Mouse (Mus musculus) cerebellum, adult 2 months (tissue): ENCODE results near the gene Sf3b3. TPM values are rescaled to one million over a fixed set of nuclear protein-coding genes. Genes with fewer than 3 reads are reported as not detected.
A peak's percentile ranks its signal among the peaks of the same experiment; 100 is the strongest.

ENCODE experiments used
- DNase-seq, 2 experiments: peaks; one replicate each; pipeline ENCODE4 v3.0.0; 2021
- H3K27ac ChIP-seq: fragments of 200-500 bp; 2 replicates; pipeline ENCODE4 v1.5.1; 2012; ENCODE audit warnings: low read length, control low read depth, inconsistent platforms; ENCODE audit not compliant: insufficient read depth
- H3K27me3 ChIP-seq: fragments of 200-500 bp; 2 replicates; pipeline ENCODE4 v1.6.1; 2012; ENCODE audit warnings: inconsistent platforms, mild to moderate bottlenecking, low read length, moderate library complexity; ENCODE audit not compliant: control insufficient read depth, insufficient read depth
- H3K4me1 ChIP-seq: fragments of 200-500 bp; 2 replicates; pipeline ENCODE4 v1.6.1; 2011; ENCODE audit warnings: low read length; ENCODE audit not compliant: control insufficient read depth, insufficient read depth
- H3K4me3 ChIP-seq: fragments of 200-500 bp; replicated peaks from 2 replicates; pipeline ENCODE3; 2011; ENCODE audit warnings: mild to moderate bottlenecking, low read depth, low read length, control low read depth; ENCODE audit not compliant: insufficient read depth
- CTCF ChIP-seq: fragments of 200-500 bp; IDR thresholded peaks from 2 replicates; pipeline ENCODE4 v1.5.1; 2011; ENCODE audit warnings: low read depth, mild to moderate bottlenecking, control low read depth, low read length, moderate library complexity, borderline replicate concordance; ENCODE audit not compliant: insufficient read depth
- POLR2A ChIP-seq: fragments of 200-500 bp; IDR thresholded peaks from 2 replicates; pipeline ENCODE4 v1.6.1; 2011; ENCODE audit warnings: low read length, control low read depth, borderline replicate concordance; ENCODE audit not compliant: insufficient read depth
- WGBS: fragments of 180-500 bp; shearing (Covaris S2); methylation state at CpG from one replicate; pipeline ENCODE4 v1.1.7; 2018; 5-methylcytosine and 5-hydroxymethylcytosine counted together
- polyA plus RNA-seq: library from polyadenylated mRNA; depleted of rRNA; stranded (reverse); fragments of >200 nt; gene quantifications from 2 replicates; pipeline ENCODE4 v1.2.3, GENCODE M21; 2012

Sf3b3 gene
- polyA plus RNA-seq, 1 experiment, result 44.5 TPM

DNA sequence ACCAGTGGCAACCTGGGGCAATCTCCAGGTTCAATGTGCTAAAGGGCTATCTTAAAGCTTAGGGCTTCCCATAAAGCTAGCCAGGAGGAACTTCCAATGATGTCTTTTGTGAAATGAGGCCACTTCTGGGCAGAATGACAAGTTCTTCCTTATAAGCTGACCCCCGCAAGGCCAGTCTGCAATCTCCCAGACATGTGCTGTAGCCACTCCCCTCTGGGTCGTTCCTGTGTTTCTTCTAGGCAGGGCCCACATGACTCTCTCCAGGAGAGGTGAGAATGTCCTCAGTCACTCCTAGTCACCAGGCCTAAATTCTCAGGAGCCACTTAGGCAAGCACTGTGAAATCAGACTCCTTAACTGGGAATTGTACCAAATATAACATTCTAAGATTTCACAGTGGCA is 36.8 kb downstream of the Sf3b3 start:
- TF ChIP-seq POLR2A, result no peak
- no peak for TF ChIP-seq CTCF
- WGBS, result 29% methylated on average over 2 of the region's 2 CpGs
- no peak for DNase-seq
- Histone ChIP-seq H3K4me3 (no peak overlapping the region), H3K27me3 (no peaks in the 10 kb centered on the region), H3K4me1 (no peaks in the 10 kb centered on the region), H3K27ac (no peak overlapping the region)

DNA sequence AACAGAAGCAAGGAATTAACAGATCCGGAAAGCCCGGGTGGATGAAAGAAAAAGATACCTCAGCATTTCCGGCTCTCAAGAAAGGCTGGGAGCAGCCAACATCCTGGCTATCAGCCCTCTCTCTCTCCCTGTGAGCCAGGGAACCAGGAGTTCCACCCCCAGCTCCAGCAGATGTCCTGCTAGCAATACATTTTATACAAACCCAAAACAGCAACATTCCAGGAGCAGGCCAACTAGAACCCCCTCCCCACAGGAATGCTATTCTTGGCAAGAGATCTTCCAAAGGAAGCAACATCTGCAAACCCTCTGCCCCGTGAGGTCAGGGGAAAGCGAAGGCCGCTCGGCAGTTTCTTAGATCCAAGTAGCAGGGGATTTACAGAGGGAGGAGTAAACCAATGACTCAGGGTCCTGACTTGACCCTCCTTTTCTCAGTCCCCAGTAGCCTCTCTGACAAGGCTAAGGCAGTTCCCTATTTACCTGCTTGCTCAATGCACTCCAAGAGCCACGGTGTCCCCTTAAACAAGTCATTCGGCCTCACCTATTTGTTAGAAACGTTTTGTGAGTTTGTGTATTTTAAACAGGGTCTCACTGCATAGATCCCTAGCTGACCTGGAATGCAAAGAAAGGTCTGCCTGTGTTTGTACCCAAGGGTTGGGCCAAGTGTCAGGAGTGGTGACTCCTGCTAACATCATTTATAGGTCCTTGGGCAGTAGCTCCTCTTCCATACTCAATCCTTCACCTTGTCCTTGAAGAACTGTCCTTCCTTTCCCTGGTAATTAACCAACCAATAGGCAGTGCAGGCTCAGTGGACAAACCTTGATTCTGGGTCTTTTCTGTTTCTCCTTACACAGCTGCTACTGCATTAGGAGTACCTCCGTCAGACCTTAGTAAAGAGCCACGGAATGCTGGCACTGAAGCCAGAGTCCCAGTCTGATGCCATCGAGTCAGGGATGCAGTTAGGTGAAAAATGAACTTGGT is 37.8 kb downstream of the Sf3b3 start:
- Histone ChIP-seq H3K4me1 (no peaks in the 10 kb centered on the region), H3K4me3 (no peak overlapping the region), H3K27me3 (no peaks in the 10 kb centered on the region), H3K27ac (no peak overlapping the region)
- TF ChIP-seq POLR2A, result no peak
- TF ChIP-seq CTCF, result no peak
- 56% methylated on average over 13 of the region's 13 CpGs for WGBS
- no peak for DNase-seq

DNA sequence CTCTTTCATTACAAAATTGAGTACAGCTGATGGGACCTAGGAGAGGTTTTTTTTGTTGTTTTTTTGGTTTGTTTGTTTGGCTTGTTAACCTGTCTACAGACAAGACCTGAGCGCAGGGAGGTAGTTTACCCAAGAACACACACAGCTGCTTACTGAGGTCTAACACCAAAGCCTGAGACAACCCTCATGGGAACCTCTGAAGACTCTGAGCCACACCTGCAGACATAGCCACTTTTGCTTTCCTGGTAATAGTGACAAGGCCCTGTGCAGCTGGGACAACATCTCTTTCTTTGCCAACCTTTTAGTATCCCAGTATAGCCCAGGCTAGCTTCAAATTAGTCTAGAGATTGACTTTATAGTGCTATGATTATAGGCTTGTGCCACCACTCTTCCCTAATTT is 40.4 kb downstream of the Sf3b3 start:
- Histone ChIP-seq H3K4me1 (no peaks in the 10 kb centered on the region), H3K4me3 (no peak overlapping the region), H3K27ac (no peak overlapping the region), H3K27me3 (no peaks in the 10 kb centered on the region)
- TF ChIP-seq POLR2A, result no peak
- no peak for TF ChIP-seq CTCF
- 89% methylated on average over 1 of the region's 1 CpGs for WGBS
- DNase-seq, result no peak

DNA sequence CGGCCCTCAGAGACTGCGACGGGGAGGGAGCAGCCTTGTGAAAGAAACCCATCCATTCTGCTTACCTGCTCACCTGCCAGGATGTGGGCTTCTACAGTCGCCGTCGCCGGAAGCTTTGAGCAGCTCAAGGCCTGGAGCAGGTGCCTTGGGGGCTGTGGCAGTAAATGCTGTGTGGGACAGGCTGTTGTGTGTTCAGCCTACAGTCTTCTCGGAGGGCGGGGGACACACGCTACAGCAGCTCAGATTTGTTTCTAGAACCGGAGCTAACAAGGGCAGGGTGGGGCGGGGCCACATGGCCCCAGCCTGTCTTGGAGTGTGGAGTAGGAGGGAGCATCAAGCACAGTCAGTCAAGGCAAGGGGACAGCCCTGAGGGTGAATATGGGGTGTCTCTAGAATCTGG is 40.9 kb downstream of the Sf3b3 start, which contains the start of gene Il34:
Gene Il34 (minus strand): TSS at position 256 of the 400 bp plus-strand sequence.
- 0 out of 2 replicates have a peak within 1 kb of the TSS, but pooled peaks have one; percentile 13 for H3K27ac ChIP-seq
- no peaks in the 10 kb centered on the region for H3K4me1 ChIP-seq

DNA sequence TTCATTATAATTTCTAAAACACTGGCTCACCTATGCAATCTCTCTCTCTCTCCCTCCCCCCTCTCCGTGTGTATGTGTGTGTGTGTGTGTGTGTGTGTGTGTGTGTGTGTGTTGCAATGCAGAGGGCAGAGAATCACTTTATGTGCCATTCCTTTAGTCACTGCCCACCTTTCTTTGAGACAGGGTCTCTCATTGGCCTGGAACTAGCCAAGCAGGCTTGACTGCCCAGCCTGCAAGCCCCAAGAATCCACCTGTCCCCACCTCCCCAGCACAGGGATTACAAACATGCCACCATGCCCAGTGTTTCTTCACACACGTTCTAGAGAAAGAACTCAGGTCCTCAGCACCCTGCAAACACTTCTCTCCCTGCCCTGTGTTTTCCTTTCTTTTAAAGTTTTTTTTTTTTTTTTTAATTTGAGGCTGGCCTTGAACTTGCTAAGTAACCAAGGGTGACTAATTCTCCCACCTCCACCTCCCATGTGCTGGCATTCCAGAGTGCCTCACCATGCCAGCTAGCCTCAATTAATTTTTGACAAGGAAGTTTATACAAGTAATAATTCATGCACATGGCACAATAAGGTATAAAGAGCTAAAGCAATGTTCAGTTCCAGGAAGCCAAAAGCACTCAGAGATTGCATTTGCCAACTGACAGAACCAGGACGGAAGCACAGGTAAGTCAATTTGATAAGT is 41.6 kb downstream of the Sf3b3 start:
- Histone ChIP-seq H3K27me3 (no peaks in the 10 kb centered on the region), H3K4me3 (no peak overlapping the region), H3K4me1 (no peaks in the 10 kb centered on the region), H3K27ac (0 out of 2 replicates have a peak overlapping the region, but pooled peaks have one; percentile 13)
- 60% methylated on average over 3 of the region's 3 CpGs for WGBS
- DNase-seq, result no peak
- TF ChIP-seq POLR2A, result no peak
- no peak for TF ChIP-seq CTCF

More for the DNA sequence above, 40.9 kb downstream of the Sf3b3 start, which contains the start of gene Il34:
- no peaks in the 10 kb centered on the region for H3K27me3 ChIP-seq
- H3K4me3 ChIP-seq, result no peak within 1 kb of the TSS
- WGBS, result 37% methylated on average over 12 of the region's 12 CpGs
- TF ChIP-seq CTCF (no peak), POLR2A (no peak)
- DNase-seq, result no peak

DNA sequence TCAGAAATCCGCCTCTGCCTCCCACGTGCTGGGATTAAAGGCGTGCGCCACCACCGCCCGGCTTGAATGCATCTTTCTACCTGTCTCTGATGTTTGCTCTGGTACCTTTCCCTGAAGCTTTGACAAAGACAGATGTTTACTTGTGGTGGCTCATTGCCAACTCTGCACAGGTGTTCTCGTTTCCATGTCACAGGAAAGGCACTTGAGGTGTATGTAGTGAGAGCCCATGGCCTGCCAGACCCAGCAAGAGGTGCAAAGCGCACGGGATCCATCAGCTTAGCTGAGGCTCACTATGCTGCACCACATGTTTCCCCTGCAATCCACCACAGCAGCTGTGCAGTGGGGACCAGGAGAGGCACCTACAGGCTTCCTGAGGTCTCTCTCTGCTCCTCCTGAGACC is 42.7 kb downstream of the Sf3b3 start:
- no peak for DNase-seq
- 85% methylated on average over 9 of the region's 9 CpGs for WGBS
- no peak overlapping the region for H3K27ac ChIP-seq
- no peaks in the 10 kb centered on the region for H3K27me3 ChIP-seq
- H3K4me3 ChIP-seq, result no peak overlapping the region
- TF ChIP-seq CTCF (no peak), POLR2A (no peak)
- H3K4me1 ChIP-seq, result no peaks in the 10 kb centered on the region

DNA sequence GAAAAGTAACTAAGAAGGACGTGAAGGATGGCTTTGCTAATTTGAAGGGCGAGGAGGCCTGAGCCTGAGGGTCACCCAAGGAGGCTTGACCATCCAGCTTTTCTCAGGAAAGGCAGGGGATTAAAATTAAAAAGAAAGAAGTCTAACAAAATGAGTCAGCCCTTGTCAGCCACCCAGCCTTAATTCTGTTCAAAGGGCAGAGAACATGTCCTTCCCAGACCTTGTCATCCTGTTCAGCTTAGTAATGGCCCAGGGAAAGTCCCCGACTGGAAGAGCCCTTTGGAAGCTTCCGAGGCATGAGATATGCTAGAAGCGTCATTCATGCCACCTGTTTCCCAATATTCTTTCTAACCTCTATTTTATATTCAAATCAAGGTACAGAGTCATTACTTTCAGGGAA is 43.6 kb downstream of the Sf3b3 start:
- 78% methylated on average over 5 of the region's 5 CpGs for WGBS
- TF ChIP-seq POLR2A (no peak), CTCF (no peak)
- H3K27me3 ChIP-seq, result no peaks in the 10 kb centered on the region
- no peak for DNase-seq
- H3K4me3 ChIP-seq, result no peak overlapping the region
- no peak overlapping the region for H3K27ac ChIP-seq
- H3K4me1 ChIP-seq, result no peaks in the 10 kb centered on the region
